Mouse (Mus musculus): ENCODE results near the gene Actn4.

- TF ChIP-seq TCF12 (IDR thresholded peaks at IDR 0.05; ENCODE audit: low read depth, low read length) (peak; percentile 31; the same call in 1 of the 2 replicates), GABPA (IDR thresholded peaks at IDR 0.05; ENCODE audit: low read depth, low read length) (no peak), ZC3H11A (IDR thresholded peaks at IDR 0.05; ENCODE audit: low read depth, low read length) (no peak)
Observed at GRCm38 (mm10) chr7:28874565-28874964, 87.6 kb downstream of the Actn4 start.

All from MEL (cell line).